Mouse (Mus musculus): ENCODE results near the gene Morc2a.

DNA sequence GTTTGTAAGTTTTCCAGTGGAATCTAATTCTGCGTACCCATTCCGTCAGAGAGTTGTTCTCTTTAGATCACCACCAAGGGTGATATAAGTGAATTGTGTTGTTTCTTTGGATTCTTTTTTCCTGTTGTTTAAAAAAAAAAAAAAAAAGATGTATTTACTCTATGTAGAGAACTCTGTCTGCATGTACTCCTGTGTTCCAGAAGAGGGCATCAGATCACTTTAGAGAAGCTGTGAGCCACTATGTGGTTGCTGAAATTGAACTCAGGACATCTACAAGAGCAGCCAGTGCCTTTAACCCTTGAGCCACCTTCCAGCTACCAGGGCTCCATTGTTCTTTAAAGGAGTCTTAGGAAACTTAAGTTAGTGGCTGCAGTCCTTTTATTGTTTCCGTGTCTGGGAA is 48.5 kb downstream of the Morc2a start:
- TF ChIP-seq CTCF (IDR thresholded peaks at IDR 0.05; ENCODE audit: control insufficient read depth, insufficient read depth, insufficient replicate concordance, low read depth, low read length) = no peak
- no peak for TF ChIP-seq POLR2A (IDR thresholded peaks at IDR 0.05; ENCODE audit: control insufficient read depth, low read depth, low read length)

Measured in testis, adult 2 months (tissue).